Comparison of ENCODE assay signal across 29 mouse cellular contexts in genomic region chr19:11698342-11698741, GRCm38 (mm10). TPM values are rescaled to one million over a fixed set of nuclear protein-coding genes. Genes with fewer than 3 reads are reported as not detected.
"Had no signal": no experiment of that assay in that cellular context is flagged by ENCODE, and none has a peak within 500 bp of the region (broad histone marks: within the 10 kb centered on the region; RNA-seq: fewer than 3 reads in every experiment).

No protein-coding gene starts in this region.

- H3K9me3 ChIP-seq: kidney, embryonic 15.5 days; limb, embryonic 12.5 days; limb, embryonic 15.5 days; liver, embryonic 13.5 days; midbrain, embryonic 12.5 days; midbrain, embryonic 15.5 days; neural tube, embryonic 13.5 days had no signal

- H3K4me1 ChIP-seq: kidney, embryonic 15.5 days; limb, embryonic 12.5 days; limb, embryonic 15.5 days; liver, embryonic 13.5 days; midbrain, embryonic 12.5 days; midbrain, embryonic 15.5 days; neural tube, embryonic 13.5 days had no signal

- H3K9ac ChIP-seq: kidney, embryonic 15.5 days; limb, embryonic 12.5 days; limb, embryonic 15.5 days; liver, embryonic 13.5 days; midbrain, embryonic 12.5 days; midbrain, embryonic 15.5 days; neural tube, embryonic 13.5 days had no signal

- H3K4me3 ChIP-seq: kidney, embryonic 15.5 days; left cerebral cortex, adult 2 months; limb, embryonic 12.5 days; limb, embryonic 15.5 days; liver, embryonic 13.5 days; midbrain, embryonic 12.5 days; midbrain, embryonic 15.5 days; myocyte; neural tube, embryonic 13.5 days had no signal

- H3K27me3 ChIP-seq: kidney, embryonic 15.5 days; limb, embryonic 12.5 days; limb, embryonic 15.5 days; liver, embryonic 13.5 days; midbrain, embryonic 12.5 days; midbrain, embryonic 15.5 days; neural tube, embryonic 13.5 days had no signal

- H3K27ac ChIP-seq: kidney, embryonic 15.5 days; left cerebral cortex, adult 2 months; limb, embryonic 12.5 days; limb, embryonic 15.5 days; liver, embryonic 13.5 days; midbrain, embryonic 12.5 days; midbrain, embryonic 15.5 days; neural tube, embryonic 13.5 days; stomach, postnatal 0 days had no signal

- H3K36me3 ChIP-seq: kidney, embryonic 15.5 days; limb, embryonic 12.5 days; limb, embryonic 15.5 days; liver, embryonic 13.5 days; midbrain, embryonic 12.5 days; midbrain, embryonic 15.5 days; neural tube, embryonic 13.5 days had no signal

- H3K4me2 ChIP-seq: kidney, embryonic 15.5 days; limb, embryonic 12.5 days; limb, embryonic 15.5 days; liver, embryonic 13.5 days; midbrain, embryonic 12.5 days; midbrain, embryonic 15.5 days; neural tube, embryonic 13.5 days had no signal

- DNase-seq: kidney, adult 2 months; kidney, postnatal 10 days; kidney, postnatal 36 days; layer of hippocampus, postnatal 36 days; left cerebral cortex, postnatal 4 days; liver, embryonic 13.5 days; lung, adult 2 months; thymus, adult 2 months; thymus, postnatal 14 days; thymus, postnatal 4 days had no signal

- ATAC-seq: intestine, postnatal 0 days; midbrain, embryonic 15.5 days had no signal

RNA-seq across cellular contexts. Expression of gene Oosp3, which starts 1.5 kb away (rescaled TPM):
- total RNA-seq: layer of hippocampus, adult 8-10 months; layer of hippocampus, postnatal 10 days; layer of hippocampus, postnatal 36 days; left cerebral cortex, adult 2 months; left cerebral cortex, postnatal 14 days; left cerebral cortex, postnatal 4 days; neutrophil, adult 5-6 weeks had no signal
- polyA plus RNA-seq: intestine, postnatal 0 days; kidney, adult 2 months; kidney, embryonic 15.5 days; limb, embryonic 12.5 days; limb, embryonic 15.5 days; liver, embryonic 13.5 days; liver, embryonic 16.5 days; lung, adult 2 months; lung, embryonic 16.5 days; midbrain, embryonic 12.5 days; midbrain, embryonic 15.5 days; myocyte; neural tube, embryonic 13.5 days; small intestine, adult 2 months; spleen, adult 2 months; stomach, embryonic 14.5 days; stomach, postnatal 0 days; thymus, adult 2 months had no signal

RNA-seq across cellular contexts. Expression of gene Oosp1, which starts 7.4 kb away (rescaled TPM):
- total RNA-seq: layer of hippocampus, adult 8-10 months; layer of hippocampus, postnatal 10 days; layer of hippocampus, postnatal 36 days; left cerebral cortex, adult 2 months; left cerebral cortex, postnatal 14 days; left cerebral cortex, postnatal 4 days; neutrophil, adult 5-6 weeks had no signal
- polyA plus RNA-seq: intestine, postnatal 0 days; kidney, adult 2 months; kidney, embryonic 15.5 days; limb, embryonic 12.5 days; limb, embryonic 15.5 days; liver, embryonic 13.5 days; liver, embryonic 16.5 days; lung, adult 2 months; lung, embryonic 16.5 days; midbrain, embryonic 12.5 days; midbrain, embryonic 15.5 days; myocyte; neural tube, embryonic 13.5 days; stomach, embryonic 14.5 days; stomach, postnatal 0 days had no signal

RNA-seq across cellular contexts. Expression of gene Oosp2, which starts 38.0 kb away (rescaled TPM):
- total RNA-seq: layer of hippocampus, adult 8-10 months; layer of hippocampus, postnatal 10 days; layer of hippocampus, postnatal 36 days; left cerebral cortex, adult 2 months; left cerebral cortex, postnatal 14 days; left cerebral cortex, postnatal 4 days; neutrophil, adult 5-6 weeks had no signal
- polyA plus RNA-seq: intestine, postnatal 0 days; kidney, adult 2 months; kidney, embryonic 15.5 days; limb, embryonic 12.5 days; limb, embryonic 15.5 days; liver, embryonic 13.5 days; lung, adult 2 months; lung, embryonic 16.5 days; midbrain, embryonic 12.5 days; midbrain, embryonic 15.5 days; myocyte; neural tube, embryonic 13.5 days; small intestine, adult 2 months; spleen, adult 2 months; stomach, embryonic 14.5 days; stomach, postnatal 0 days; thymus, adult 2 months had no signal

RNA-seq across cellular contexts. Expression of gene Gif, which starts 49.0 kb away (rescaled TPM):
- total RNA-seq: layer of hippocampus, adult 8-10 months; layer of hippocampus, postnatal 10 days; layer of hippocampus, postnatal 36 days; left cerebral cortex, adult 2 months; left cerebral cortex, postnatal 14 days; left cerebral cortex, postnatal 4 days; neutrophil, adult 5-6 weeks had no signal
- polyA plus RNA-seq: intestine, postnatal 0 days; kidney, adult 2 months; kidney, embryonic 15.5 days; limb, embryonic 12.5 days; limb, embryonic 15.5 days; liver, embryonic 13.5 days; liver, embryonic 16.5 days; midbrain, embryonic 12.5 days; midbrain, embryonic 15.5 days; myocyte; neural tube, embryonic 13.5 days; spleen, adult 2 months had no signal

RNA-seq across cellular contexts. Expression of gene Ms4a3, which starts 57.7 kb away (rescaled TPM):
- total RNA-seq: layer of hippocampus, postnatal 10 days; layer of hippocampus, postnatal 36 days; left cerebral cortex, adult 2 months; left cerebral cortex, postnatal 14 days; left cerebral cortex, postnatal 4 days; neutrophil, adult 5-6 weeks had no signal
- polyA plus RNA-seq: intestine, postnatal 0 days; kidney, adult 2 months; limb, embryonic 12.5 days; lung, adult 2 months; lung, embryonic 16.5 days; midbrain, embryonic 12.5 days; midbrain, embryonic 15.5 days; myocyte; small intestine, adult 2 months had no signal
